Mouse (Mus musculus): ENCODE results near the gene Zfpl1.
"Not testable (repeated sequence)": the region's sequence is repeated elsewhere in the genome, so short reads cannot be mapped to it uniquely, and the experiment has no call there.

Gene Zfpl1

DNA sequence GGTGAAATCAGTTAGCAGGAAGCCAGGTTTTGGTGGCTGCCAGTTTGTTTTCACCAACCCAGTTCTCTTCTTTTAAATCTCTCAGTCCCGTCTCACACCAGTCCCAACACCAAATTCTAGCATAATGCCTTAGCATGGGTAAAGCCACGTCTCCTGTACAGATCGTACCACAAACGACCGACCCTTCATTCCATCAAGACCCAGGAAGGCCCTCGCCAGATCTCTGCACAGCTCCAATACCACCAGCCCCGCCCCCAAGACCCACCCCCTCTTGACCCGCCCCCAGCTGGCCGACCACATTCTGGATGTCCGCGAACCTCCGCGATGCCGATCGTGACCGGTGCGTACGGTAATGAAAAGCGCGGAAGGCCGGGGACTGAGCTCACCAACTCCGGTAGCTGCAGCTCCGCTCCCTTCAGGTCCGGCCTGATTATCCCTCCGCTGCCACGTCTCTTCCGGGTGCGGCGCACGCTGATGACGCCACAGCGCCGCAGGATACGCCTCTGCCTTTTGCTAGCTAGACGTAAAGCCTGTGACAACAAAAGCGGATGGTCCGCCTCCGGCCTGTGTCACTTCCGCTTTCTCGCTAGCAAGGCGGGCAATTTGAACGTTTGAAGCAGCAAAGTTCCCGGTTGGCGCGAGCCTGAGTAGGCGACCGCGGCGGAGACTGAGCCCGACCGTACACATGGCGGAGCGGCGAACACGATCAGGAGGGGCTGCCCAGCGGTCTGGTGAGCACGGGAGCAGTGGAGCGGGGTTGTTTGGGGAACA lies at the start of gene Zfpl1, which contains the start of gene Cdca5:
TSS of gene Zfpl1 (minus strand) at position 479 of the 771 bp plus-strand sequence.
TSS of gene Cdca5 (plus strand) at position 506 of the 771 bp plus-strand sequence.
- peak; percentile 98 for DNase-seq (ENCODE audit: extremely low read depth, insufficient read length, low spot score)

DNA sequence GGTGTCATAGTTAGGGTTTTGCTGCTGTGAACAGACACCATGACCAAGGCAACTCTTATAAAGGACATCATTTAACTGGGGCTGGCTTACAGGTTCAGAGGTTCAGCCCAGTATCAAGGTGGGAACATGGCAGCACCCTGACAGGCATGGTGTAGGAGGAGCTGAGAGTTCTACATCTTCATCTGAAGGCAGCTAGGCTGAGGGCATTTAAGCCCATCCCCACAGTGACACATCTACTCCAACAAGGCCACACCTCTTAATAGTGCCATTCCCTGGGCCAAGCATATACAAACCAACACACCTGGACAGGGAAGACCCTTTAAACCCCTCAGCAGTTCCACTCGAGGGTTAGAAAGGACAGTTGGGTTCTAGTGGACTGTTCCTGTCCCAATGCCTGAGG lies 48.4 kb upstream of the Zfpl1 start:
- DNase-seq (ENCODE audit: extremely low read depth, insufficient read length, low spot score) = not testable (repeated sequence)

DNA sequence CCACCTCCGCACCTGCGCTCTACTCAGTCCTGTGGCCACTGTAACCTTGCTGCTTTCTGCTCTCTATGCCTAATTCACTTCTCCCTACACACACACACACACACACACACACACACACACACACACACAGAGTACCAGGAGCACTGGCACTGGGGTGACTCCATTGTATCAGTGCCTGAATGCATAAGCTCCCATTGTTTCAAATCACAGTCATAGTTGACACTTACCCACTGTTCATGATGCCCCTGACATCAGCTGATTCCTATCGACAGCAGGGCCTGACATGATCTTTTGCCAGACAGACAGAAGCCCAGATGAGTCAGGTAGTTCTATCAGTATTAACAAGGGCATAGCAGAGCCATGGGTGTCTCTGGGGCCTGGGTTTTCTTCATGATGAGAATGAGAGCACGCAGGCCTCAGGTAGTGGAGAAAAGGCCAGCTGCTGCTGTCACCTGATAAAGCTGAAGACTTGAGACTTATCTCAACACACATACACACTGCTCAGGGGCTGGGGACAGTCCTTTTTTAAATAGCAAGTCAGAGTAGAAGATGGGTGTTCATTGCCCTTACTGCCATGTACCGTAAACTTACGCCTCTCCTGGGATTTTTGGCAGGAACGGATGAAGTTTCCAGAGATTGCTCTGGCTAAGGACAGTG lies 47.5 kb upstream of the Zfpl1 start:
- no peak for DNase-seq (ENCODE audit: extremely low read depth, insufficient read length, low spot score)

DNA sequence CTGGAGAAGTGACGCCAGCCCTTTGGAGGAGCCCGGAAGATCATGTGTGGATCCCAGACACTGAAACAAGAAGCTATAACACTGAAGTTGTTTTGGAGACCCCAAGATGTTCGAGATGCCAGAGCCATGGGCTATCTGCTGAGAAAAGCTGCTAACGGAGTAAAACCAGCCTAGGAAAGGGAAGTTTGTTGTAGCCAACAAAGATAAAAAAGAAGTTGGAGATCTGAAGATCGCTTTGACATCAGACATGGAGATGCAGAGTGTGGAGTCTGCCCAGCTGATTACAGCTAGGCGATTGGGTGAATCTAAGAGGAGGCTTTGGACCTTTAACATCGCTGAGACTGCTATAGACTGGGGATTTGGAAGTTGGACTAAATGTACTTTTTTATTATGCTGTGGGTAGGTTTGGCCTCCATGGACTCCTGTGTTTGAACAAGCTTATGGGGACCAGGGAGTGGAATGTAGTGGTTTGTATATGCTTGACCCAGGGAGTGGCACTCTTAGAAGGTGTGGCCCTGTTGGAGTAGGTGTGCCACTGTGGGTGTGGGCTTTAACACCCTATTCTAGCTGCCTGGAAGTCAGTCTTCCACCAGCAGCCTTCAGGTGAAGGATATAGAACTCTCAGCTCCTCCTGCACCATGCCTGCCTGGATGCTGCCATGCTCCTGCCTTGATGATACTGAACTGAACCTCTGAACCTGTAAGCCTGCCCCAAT lies 45.8 kb upstream of the Zfpl1 start:
- DNase-seq (ENCODE audit: extremely low read depth, insufficient read length, low spot score) = not testable (repeated sequence)

DNA sequence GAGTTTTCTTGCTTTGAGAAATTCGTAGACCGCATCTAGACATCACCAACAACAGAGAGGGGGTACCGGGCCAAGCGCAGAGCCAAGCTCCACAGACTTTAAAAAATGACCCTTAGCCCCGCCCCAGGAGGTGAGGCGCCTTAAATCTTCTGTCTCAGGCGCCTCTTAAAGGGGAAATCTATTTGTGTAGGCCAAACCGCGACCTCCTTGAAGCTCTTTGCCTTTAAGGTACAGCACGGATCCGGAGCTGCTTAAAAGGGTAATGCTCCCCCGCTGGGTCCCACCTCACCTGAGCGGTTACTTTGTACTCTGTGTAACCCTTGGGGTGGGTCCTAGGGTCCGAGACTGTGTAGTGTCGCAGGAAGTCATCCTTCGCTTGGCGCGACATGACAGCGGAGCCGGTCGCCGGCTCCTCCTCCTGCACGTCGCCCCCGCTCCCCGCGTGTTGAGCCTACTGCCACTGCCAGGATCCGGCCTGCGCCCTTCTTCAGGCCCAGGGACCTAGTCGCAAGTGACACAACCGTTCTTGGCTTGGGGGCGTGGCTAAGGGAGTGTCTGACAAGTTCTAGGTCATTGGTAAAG lies 43.1 kb upstream of the Zfpl1 start, which contains the start of gene Snx15:
TSS of gene Snx15 (minus strand) at position 545 of the 582 bp plus-strand sequence.
- peak; percentile 97 for DNase-seq (ENCODE audit: extremely low read depth, insufficient read length, low spot score)

DNA sequence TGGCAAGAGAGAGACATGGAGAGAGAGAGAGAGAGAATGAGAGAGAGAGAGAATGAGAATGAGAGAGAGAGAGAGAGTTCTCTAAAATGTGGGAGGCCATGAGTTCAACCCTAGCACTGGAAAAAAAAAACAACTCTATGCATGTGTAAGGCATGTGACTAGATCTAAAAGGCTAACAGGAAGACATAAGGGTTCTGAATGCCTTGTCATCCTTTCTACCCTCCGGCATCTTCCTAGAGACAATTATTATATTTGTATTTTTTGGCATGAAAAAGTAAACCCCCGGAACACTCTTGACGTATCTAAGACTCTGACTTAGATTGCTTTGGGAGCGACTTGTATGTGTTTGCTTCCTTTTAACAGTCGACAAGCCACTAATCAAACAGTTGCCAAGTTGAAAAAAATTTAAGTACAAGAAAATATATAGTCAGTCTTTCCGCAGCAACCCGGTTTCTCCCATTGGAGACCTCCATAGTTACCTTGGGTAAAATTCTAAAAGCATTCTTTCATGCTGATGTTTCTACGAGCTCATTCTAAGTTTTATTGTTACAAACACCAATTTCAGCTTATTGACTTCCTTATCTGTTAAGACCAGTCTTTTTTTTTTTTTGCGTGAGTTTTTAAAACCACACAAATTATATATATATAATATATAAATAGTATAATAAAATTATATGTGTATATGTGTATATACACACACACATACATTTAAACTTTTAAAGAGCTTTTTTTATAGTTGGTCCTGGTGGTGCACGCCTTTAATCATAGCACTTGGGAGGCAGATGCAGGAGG lies 42.2 kb upstream of the Zfpl1 start:
- DNase-seq (ENCODE audit: extremely low read depth, insufficient read length, low spot score) = no peak

DNA sequence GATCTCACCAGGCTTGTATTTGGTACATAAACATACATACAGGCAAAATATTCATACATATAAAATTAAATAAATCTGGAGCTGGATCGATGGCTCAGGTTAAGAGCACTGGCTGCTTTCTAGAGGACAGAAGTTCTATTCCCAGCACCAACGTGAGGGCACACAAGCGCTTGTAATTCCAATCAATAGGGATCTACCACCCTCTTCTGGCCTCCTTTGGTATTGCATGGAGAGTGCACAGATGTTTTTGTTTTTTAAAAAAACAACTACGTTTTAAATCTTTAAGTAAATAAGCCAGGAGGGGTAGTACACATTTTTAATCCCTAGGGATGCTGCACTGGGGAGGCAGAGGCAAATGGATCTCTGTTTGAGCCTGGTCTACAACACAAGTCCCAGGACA lies 41.5 kb upstream of the Zfpl1 start:
- peak; percentile 47 for DNase-seq (ENCODE audit: extremely low read depth, insufficient read length, low spot score)

DNA sequence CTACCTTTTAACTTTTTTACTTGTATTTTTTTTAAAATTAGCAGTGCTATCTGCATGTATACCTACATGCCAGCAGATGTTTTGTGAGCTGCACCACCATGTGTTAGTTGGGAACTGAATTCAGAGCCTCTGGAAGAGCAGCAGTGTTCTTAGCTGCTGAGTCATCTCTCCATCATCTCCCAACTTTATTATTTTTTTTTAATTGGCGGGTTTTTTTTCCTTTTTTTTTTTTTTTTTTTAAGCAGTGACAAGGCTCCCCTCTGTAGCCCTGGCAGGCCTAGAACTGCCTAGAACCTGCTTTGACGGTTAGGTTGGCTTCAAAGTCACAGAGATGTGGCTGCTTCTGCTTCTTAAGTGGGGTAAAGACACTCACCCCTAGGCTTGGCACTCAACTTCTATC lies 40.1 kb upstream of the Zfpl1 start:
- DNase-seq (ENCODE audit: extremely low read depth, insufficient read length, low spot score) = no peak

DNA sequence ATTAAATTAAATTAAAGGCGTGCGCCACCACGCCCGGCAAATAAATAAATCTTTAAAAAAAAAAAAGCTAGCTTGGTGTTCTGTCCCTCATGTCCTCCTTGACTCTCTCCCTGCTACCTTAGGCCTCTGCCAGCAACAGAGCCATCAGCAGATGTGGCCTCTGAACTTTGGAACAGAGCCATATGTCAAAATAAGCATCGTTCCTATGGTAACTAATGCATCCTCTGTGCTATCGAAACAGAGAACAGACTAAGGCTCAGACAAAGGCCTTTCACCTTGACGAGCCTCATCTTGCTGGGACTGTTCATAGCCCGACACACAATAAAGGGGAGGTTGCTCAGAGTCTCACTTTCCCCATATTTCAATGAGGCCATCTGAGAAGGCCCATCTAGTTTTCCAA lies 38.6 kb upstream of the Zfpl1 start:
- no peak for DNase-seq (ENCODE audit: extremely low read depth, insufficient read length, low spot score)

DNA sequence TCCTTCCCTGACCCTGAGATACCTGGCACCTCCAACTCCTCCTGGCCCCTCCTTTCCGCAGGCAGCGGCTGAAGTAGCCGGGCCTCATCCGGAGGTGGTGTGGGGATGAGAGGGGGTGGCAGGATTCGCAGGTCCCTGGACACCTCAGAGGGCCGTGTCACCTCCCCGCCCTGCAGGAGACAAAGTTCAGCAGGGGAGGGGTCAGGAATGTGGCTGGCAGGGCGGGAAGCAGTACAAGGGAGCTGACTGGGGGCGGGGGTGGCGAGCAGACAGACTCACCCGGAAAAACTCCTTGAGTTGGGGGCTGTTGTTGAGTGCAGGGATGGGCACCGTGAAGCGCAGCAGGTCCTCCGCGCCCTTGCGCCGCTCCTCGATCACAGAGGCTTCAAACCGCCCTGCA lies 37.0 kb upstream of the Zfpl1 start:
- no peak for DNase-seq (ENCODE audit: extremely low read depth, insufficient read length, low spot score)

DNA sequence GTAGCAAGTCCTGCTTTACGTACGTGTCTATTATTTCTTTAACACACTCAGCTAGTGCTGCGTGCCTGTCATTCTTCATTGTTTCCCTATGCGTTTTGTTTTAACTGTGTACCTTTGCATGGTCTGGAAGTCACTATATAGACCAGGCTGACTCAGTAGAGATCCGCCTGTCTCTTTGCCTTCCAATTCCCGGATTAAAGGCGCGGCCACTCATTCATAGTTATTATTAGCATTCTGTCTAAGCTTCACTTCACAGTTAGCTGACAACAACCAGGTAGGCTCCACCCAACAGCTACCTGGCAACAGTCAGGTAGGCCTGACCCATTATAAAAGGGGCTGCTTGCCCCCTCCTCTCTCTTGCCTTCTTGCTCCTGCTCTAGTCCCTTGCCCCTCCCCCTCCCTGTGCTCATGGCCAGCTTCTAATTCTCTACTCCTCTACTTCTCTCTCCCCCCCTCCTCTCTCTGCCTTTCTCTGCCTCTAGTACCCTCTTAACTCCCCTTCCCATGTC lies 34.0 kb upstream of the Zfpl1 start:
- no peak for DNase-seq (ENCODE audit: extremely low read depth, insufficient read length, low spot score)

DNA sequence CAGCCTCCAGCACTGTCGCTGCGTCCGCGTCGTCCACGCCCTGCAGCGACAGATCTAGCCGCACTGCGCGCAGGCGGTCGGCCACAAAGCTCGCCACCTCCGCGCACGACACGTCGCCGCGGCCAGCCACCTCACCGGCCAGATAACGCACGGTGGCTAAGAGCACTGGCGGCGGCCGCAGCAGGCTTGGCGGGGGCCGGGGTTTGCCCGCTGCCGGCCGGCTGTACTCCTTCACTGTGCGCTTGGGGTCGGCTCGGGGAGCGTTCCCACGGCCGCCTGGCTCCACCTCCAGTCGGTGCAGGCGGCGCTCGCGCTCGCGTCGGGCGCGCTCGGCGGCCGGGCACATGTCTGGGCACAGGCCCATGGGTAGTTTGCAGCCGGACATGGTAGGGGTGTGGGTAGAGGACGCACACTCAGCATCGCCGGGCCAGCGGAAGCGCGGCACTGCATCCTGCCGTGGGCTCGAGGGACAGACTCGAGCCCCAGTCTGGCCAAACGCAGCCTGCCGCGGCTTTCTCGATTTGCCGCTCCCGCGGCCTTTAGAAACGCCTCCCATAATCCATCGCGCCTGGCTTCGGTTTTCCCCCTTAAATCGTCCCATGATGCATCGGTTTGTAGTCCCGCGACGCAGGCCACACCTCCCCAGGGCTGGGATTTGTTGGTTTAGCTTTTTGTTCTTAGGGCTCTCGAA lies 33.4 kb upstream of the Zfpl1 start, which contains the start of gene Sac3d1:
TSS of gene Sac3d1 (minus strand) at position 665 of the 691 bp plus-strand sequence.
- DNase-seq (ENCODE audit: extremely low read depth, insufficient read length, low spot score) = peak; percentile 92

DNA sequence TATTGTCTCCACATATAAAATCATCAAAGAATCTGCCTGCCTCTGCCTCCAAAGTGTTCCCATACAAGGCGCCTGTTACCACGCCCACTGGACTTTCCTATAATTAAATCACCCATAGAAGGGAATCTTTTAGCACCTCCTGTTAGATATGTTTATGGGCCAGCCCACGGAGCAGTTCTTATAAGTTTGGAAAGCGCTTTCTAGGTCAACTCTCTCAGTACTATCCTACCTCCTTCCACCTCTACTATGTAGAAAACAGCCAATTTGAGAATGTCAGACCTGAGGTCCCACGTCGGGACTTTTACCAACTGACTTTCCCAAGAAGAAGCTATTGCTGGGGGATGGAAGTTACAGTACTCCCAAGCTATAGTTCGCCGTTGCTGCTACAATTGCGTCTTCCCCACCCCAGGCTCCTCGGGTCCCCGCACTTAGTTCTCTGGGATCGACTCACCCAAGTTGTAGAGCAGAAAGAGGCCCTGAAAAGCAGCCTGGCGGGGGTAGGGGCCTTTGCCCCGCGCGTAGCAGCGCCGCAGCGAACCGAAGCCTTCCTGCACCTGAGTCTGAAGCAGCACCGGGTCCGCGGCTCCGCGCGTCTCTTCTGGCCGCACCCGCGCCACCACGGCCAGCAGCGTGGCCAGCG lies 32.7 kb upstream of the Zfpl1 start:
- DNase-seq (ENCODE audit: extremely low read depth, insufficient read length, low spot score) = no peak

DNA sequence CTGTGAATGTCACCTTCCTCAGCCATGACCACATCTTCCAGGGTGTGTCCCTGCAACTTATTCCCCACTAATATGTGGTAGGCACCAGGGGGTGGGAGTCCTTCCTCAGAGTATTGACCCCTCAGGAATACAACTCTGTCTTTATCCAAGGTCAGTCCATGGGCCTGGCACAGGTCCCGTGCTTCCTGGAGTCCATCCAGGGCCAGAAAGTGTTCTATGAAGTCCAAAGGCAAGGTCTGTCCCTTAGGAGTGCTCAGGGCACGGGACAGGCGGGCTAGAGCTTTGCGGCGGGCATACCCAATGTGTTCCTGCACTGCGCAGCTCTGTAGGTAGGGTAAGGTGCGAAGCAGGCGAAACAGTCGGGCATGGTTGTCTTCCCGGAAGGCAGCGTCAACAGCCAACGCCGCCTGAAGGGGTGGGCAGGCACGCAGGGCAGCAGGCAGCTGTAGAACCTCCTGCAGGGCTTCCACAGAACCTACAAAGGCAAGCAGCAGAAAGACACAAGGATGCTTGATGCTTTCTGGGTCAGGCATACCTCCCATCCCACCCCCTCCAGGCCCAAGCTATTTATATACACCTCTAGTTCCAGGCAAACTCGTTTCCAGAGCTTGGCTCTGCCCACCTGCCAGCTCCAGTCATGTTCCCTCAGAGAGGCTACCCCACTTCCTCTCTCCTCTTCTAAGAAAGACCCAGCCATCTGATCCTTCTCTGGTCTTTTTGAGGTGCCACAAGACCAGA lies 31.5 kb upstream of the Zfpl1 start:
- no peak for DNase-seq (ENCODE audit: extremely low read depth, insufficient read length, low spot score)

DNA sequence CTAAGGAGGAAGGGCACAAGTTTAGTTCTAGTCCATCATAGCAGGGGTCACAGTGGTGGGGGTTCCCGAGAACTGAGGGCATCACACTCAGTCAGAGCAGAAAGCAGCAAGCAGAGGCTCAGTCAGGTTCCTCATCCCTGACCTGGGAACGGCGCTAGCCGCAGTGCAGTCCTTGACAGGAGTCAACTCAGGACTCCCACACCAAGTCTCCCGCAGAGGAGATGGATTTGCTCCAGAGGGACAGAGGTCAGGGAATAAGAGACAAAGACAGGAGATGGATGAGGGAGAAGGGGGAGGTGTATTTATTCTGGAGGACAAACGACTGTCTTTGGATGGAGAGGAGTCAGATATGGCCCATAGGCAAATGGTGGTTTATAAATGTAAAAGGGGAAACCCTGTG lies 28.4 kb upstream of the Zfpl1 start:
- DNase-seq (ENCODE audit: extremely low read depth, insufficient read length, low spot score) = no peak

DNA sequence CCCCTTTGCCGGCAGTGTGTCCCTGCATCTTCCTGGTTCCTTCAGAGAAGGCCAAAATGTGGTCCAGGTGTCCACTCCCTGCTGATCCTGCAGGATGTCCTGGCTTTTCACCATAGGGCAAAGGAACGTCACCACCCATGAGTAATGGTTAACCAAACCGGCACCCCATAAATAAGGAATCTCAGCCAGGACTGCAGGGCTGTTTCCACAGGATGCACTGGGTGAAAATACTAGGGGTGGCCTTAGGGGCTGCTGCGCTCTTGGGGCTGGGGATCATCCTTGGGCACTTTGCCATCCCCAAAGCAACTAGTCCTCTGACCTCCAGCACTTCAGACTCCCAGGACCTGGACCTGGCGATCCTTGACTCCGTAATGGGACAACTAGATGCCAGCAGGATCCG lies 20.8 kb upstream of the Zfpl1 start, which contains the start of gene Naaladl1:
TSS of gene Naaladl1 (plus strand) at position 197 of the 400 bp plus-strand sequence.
- no peak for DNase-seq (ENCODE audit: extremely low read depth, insufficient read length, low spot score)

DNA sequence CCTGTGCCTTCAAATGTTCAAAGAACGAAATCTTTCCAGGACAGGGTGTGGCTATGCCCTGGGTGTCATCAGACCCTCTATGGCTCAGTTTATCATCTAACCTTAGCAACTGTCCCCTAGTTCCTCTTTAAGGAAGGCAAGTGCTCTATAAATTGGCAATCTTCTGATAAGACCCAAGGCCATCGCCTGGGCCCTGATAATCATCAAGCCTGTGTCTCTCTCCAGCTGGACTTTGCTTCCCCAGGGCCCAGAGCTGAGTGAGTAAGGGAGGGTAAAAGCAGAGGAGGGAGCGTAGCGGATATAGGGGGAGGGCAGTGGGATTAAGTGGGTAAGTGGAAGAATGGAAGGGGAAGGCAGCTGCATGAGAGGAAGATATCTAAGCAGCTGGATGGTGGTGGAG lies 19.7 kb upstream of the Zfpl1 start:
- DNase-seq (ENCODE audit: extremely low read depth, insufficient read length, low spot score) = no peak

DNA sequence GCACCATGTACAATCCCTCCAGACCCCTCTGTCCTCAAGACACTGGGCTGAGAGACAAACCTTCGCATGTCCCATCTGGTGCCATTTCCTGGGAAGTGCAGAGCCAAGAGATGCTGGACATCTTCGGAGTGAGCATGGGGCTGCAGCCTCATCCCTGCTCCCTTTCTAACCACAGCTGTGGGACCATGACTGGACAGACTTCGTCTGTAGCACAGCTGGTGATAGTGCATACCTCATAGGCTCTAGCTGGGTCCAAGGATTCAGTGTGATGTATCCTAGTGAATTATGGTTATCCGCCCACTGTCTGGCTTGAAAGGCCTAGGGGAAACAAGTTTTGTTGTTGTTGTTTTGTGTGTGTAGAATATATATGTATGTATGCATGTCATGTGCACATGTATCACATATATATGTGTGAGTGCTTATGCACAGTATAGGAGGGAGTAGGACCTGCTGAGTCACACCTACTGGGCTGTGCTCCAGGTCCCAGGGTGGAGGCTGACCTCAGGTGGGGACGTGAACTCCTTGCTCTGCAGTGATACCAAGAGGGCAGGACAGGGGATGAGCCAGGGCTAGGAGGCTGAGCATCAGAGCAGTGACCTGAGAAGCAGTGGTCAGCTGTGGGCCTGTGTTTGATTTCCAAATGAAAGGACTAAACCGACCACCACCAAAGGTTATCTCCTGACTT lies 17.6 kb upstream of the Zfpl1 start:
- no peak for DNase-seq (ENCODE audit: extremely low read depth, insufficient read length, low spot score)
